Mouse (Mus musculus) stomach, embryonic 14.5 days (tissue): Measurements from ENCODE around the gene Msh6. TPM values are rescaled to one million over a fixed set of nuclear protein-coding genes. Genes with fewer than 3 reads are reported as not detected.
"Not testable (repeated sequence)": the region's sequence is repeated elsewhere in the genome, so short reads cannot be mapped to it uniquely, and the experiment has no call there.

Source experiments
- ATAC-seq: fragments of 200-750 bp; cut with Nextera tagmentation; 2 replicates; pipeline ENCODE4 v1.8.0; 2017; ENCODE audit warnings: low read depth, moderate TSS enrichment; ENCODE audit not compliant: insufficient number of reproducible peaks, insufficient read depth, low FRiP score
- H3K27ac ChIP-seq: fragments of 300-500 bp; sonication (generic); 2 replicates; pipeline ENCODE4 v1.5.1; 2014; ENCODE audit warnings: mild to moderate bottlenecking, low read length, moderate library complexity, mixed read lengths
- H3K27me3 ChIP-seq: fragments of 300-500 bp; sonication (generic); 2 replicates; pipeline ENCODE4 v1.6.1; 2014; ENCODE audit warnings: low read length, control low read depth, mixed read lengths; ENCODE audit not compliant: control insufficient read depth, insufficient read depth
- H3K36me3 ChIP-seq: fragments of 300-500 bp; sonication (generic); 2 replicates; pipeline ENCODE4 v1.6.1; 2014; ENCODE audit warnings: mild to moderate bottlenecking, control low read depth, low read length, moderate library complexity, mixed read lengths; ENCODE audit not compliant: control insufficient read depth, insufficient read depth
- H3K4me1 ChIP-seq: fragments of 300-500 bp; sonication (generic); 2 replicates; pipeline ENCODE4 v1.6.1; 2014; ENCODE audit warnings: low read length, control low read depth, mixed read lengths; ENCODE audit not compliant: control insufficient read depth, insufficient read depth
- H3K4me2 ChIP-seq: fragments of 300-500 bp; sonication (generic); replicated peaks from 2 replicates; pipeline ENCODE4 v1.6.1; 2014; ENCODE audit warnings: low read depth, low read length, control low read depth
- H3K4me3 ChIP-seq: fragments of 300-500 bp; sonication (generic); 2 replicates; pipeline ENCODE4 v1.5.1; 2014; ENCODE audit warnings: low read depth, low read length, control low read depth
- H3K9ac ChIP-seq: fragments of 300-500 bp; sonication (generic); replicated peaks from 2 replicates; pipeline ENCODE4 v1.6.1; 2014; ENCODE audit warnings: low read depth, mild to moderate bottlenecking, control low read depth, low read length, moderate library complexity, mixed read lengths
- H3K9me3 ChIP-seq: fragments of 300-500 bp; sonication (generic); 2 replicates; pipeline ENCODE4 v1.6.1; 2016; ENCODE audit warnings: low read depth, low read length, control low read depth; ENCODE audit not compliant: control insufficient read depth
- WGBS: fragments of 180-500 bp; shearing (Covaris S2); extraction: QIAGEN DNeasy Blood & Tissue Kit; methylation state at CpG from one replicate; pipeline ENCODE4 v1.1.7; 2014; 5-methylcytosine and 5-hydroxymethylcytosine counted together
- polyA plus RNA-seq: library from polyadenylated mRNA; unstranded; fragments of >200 nt; fragmentation: Nextera tagmentation; extraction: Ambion mirVana; gene quantifications from 2 replicates; pipeline ENCODE4 v1.2.1, GENCODE M21; 2014

The Msh6 gene
- 50.6 and 55.0 TPM in 2 replicates for polyA plus RNA-seq

GRCm38 (mm10) chr17:87974629-87975228 is at the start of gene Msh6:
TSS of gene Msh6 (plus strand) at chr17:87975062.
- Histone ChIP-seq H3K9ac (peak within 1 kb of the TSS; percentile 84), H3K4me3 (peak within 1 kb of the TSS; percentile 96), H3K27ac (peak within 1 kb of the TSS; percentile 91), H3K9me3 (no peaks in the 10 kb centered on the region), H3K36me3 (peaks cover 4% of the 10 kb centered on the region; the same call in 1 of the 2 replicates), H3K4me1 (peaks cover 3% of the 10 kb centered on the region; the same call in 1 of the 2 replicates), H3K4me2 (peak within 1 kb of the TSS; percentile 68), H3K27me3 (no peaks in the 10 kb centered on the region)
- peak; percentile 98 for ATAC-seq
- under 1% methylated on average over 51 of the region's 63 CpGs for WGBS

DNA sequence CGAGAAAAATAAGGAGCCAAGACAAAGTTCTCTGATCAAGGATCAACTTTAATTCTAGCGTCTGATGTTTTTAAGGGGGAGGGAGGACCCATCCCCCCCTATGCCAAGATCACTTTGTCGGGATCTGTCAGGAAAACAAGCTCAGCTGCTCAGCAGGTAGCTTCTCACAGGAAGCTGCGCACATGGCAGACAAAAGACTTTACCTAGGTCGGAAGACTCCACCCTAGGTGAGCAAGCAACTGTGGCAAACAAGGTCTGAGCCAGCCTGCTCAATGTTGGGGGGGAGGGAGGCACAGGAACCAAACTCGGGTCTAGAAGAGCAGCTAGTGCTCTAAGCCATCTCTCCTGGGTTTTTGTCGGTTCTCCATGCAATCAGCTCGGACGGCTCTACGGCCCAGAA is 40.5 kb upstream of the Msh6 start:
- no peak overlapping the region for H3K9ac ChIP-seq
- H3K27ac ChIP-seq: no peak overlapping the region
- ATAC-seq: no peak
- no peaks in the 10 kb centered on the region for H3K4me1 ChIP-seq
- no peak overlapping the region for H3K4me3 ChIP-seq
- H3K36me3 ChIP-seq: no peaks in the 10 kb centered on the region
- H3K9me3 ChIP-seq: no peaks in the 10 kb centered on the region
- no peak overlapping the region for H3K4me2 ChIP-seq
- 75% methylated on average over 10 of the region's 10 CpGs for WGBS
- no peaks in the 10 kb centered on the region for H3K27me3 ChIP-seq

DNA sequence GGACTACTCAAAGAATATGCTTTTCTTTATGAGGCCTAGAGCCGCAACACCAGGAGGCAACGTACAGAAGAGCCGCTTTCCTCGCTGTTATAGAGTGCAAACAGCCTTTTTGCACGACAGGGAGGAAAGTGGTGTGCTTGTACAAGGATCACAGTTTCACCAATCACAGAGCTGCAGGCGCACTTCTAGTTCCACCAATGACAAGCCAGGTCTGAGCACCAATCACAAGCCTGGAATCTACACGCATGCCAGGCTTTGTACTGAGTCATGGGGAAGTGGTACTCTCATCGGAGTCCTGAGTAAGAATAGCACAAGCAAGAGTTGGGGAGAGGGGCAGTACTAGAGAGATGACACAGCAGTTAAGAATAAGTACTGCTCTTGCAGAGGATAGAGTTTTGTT is 40.1 kb upstream of the Msh6 start:
- H3K4me2 ChIP-seq: no peak overlapping the region
- no peak overlapping the region for H3K4me3 ChIP-seq
- H3K4me1 ChIP-seq: no peaks in the 10 kb centered on the region
- WGBS: 84% methylated on average over 8 of the region's 8 CpGs
- no peaks in the 10 kb centered on the region for H3K9me3 ChIP-seq
- H3K9ac ChIP-seq: no peak overlapping the region
- no peak overlapping the region for H3K27ac ChIP-seq
- no peak for ATAC-seq
- no peaks in the 10 kb centered on the region for H3K36me3 ChIP-seq
- no peaks in the 10 kb centered on the region for H3K27me3 ChIP-seq

- Histone ChIP-seq H3K36me3 (no peaks in the 10 kb centered on the region), H3K27ac (no peak overlapping the region), H3K4me2 (no peak overlapping the region), H3K9me3 (no peaks in the 10 kb centered on the region), H3K27me3 (no peaks in the 10 kb centered on the region), H3K4me1 (no peaks in the 10 kb centered on the region), H3K9ac (no peak overlapping the region), H3K4me3 (no peak overlapping the region)
- ATAC-seq: no peak
- 87% methylated on average over 4 of the region's 4 CpGs for WGBS
Observed at GRCm38 (mm10) chr17:87936156-87936555, 38.7 kb upstream of the Msh6 start.

- H3K4me1 ChIP-seq: no peaks in the 10 kb centered on the region
- no peak for ATAC-seq
- H3K27me3 ChIP-seq: no peaks in the 10 kb centered on the region
- H3K4me3 ChIP-seq: no peak overlapping the region
- no peak overlapping the region for H3K4me2 ChIP-seq
- no peaks in the 10 kb centered on the region for H3K36me3 ChIP-seq
- WGBS: 45% methylated on average over 16 of the region's 16 CpGs
- H3K9me3 ChIP-seq: no peaks in the 10 kb centered on the region
- H3K27ac ChIP-seq: no peak overlapping the region
- no peak overlapping the region for H3K9ac ChIP-seq
Observed at GRCm38 (mm10) chr17:87948965-87949584, 25.8 kb upstream of the Msh6 start.

GRCm38 (mm10) chr17:87954618-87955124 is 20.2 kb upstream of the Msh6 start:
- H3K9me3 ChIP-seq, H3K27me3 ChIP-seq, H3K4me3 ChIP-seq, H3K36me3 ChIP-seq, H3K27ac ChIP-seq, H3K4me1 ChIP-seq, H3K4me2 ChIP-seq, ATAC-seq, H3K9ac ChIP-seq: not testable (repeated sequence)
- WGBS: 83% methylated on average over 12 of the region's 13 CpGs

- Histone ChIP-seq H3K27me3 (no peaks in the 10 kb centered on the region), H3K9ac (no peak overlapping the region), H3K4me3 (no peak overlapping the region), H3K27ac (no peak overlapping the region), H3K4me1 (no peaks in the 10 kb centered on the region), H3K9me3 (no peaks in the 10 kb centered on the region), H3K36me3 (no peaks in the 10 kb centered on the region), H3K4me2 (no peak overlapping the region)
- WGBS: 72% methylated on average over 12 of the region's 12 CpGs
- no peak for ATAC-seq
Observed at GRCm38 (mm10) chr17:87957096-87957840, 17.6 kb upstream of the Msh6 start.

- no peak overlapping the region for H3K4me3 ChIP-seq
- no peaks in the 10 kb centered on the region for H3K4me1 ChIP-seq
- no peak overlapping the region for H3K4me2 ChIP-seq
- H3K9ac ChIP-seq: no peak overlapping the region
- no peaks in the 10 kb centered on the region; the same call in 1 of the 2 replicates for H3K9me3 ChIP-seq
- no peaks in the 10 kb centered on the region for H3K36me3 ChIP-seq
- H3K27ac ChIP-seq: no peak overlapping the region
- 67% methylated on average over 8 of the region's 8 CpGs for WGBS
- no peaks in the 10 kb centered on the region for H3K27me3 ChIP-seq
- ATAC-seq: no peak
Observed at GRCm38 (mm10) chr17:87958283-87958682, 16.6 kb upstream of the Msh6 start.
